ENCODE assay signal across 9 mouse cellular contexts in genomic region chr4:133198337-133199180, GRCm38 (mm10). TPM values are rescaled to one million over a fixed set of nuclear protein-coding genes. Genes with fewer than 3 reads are reported as not detected.
DNase-seq lines count a peak whose midpoint lies in the region; ATAC-seq and TF ChIP-seq lines count a peak whose summit lies in the region.
"Had no signal": no experiment of that assay in that cellular context is flagged by ENCODE, and none has a peak within 500 bp of the region (broad histone marks: within the 10 kb centered on the region; RNA-seq: fewer than 3 reads in every experiment).

No protein-coding gene starts in this region.

- no peaks in the 10 kb centered on the region for H3K9me3 ChIP-seq in hindbrain, embryonic 11.5 days (ENCODE audit: control insufficient read depth, low read length)
- H3K9me3 ChIP-seq in midbrain, embryonic 12.5 days, result no peaks in the 10 kb centered on the region
- H3K9me3 ChIP-seq: megakaryocyte, embryonic 14.5 days had no signal

- H3K36me3 ChIP-seq in hindbrain, embryonic 11.5 days (ENCODE audit: control insufficient read depth, insufficient read depth, low read length), result no peaks in the 10 kb centered on the region
- H3K36me3 ChIP-seq in midbrain, embryonic 12.5 days, result peaks cover 22% of the 10 kb centered on the region

- TF ChIP-seq CTCF in brain, embryonic 14.5 days (IDR thresholded peaks at IDR 0.05; ENCODE audit: borderline replicate concordance, extremely low read depth, insufficient read depth, insufficient read length), result no peak

- no peak for TF ChIP-seq POLR2A in brain, embryonic 14.5 days (IDR thresholded peaks at IDR 0.05; ENCODE audit: borderline replicate concordance, extremely low read depth, insufficient read depth, insufficient read length, poor library complexity, severe bottlenecking)

- no peak overlapping the region for H3K4me2 ChIP-seq in hindbrain, embryonic 11.5 days (replicated peaks; ENCODE audit: low read depth, low read length)
- 0 out of 2 replicates have a peak overlapping the region, but pooled peaks have one; percentile 1 for H3K4me2 ChIP-seq in midbrain, embryonic 12.5 days (replicated peaks)

- peak; percentile 39; the same call in 1 of the 2 replicates for ATAC-seq in hindbrain, embryonic 11.5 days (ENCODE audit: low FRiP score)
- ATAC-seq in midbrain, embryonic 12.5 days (ENCODE audit: low FRiP score, low read depth), result peak; percentile 57

- peak overlapping the region; percentile 64 for H3K27ac ChIP-seq in hindbrain, embryonic 11.5 days (ENCODE audit: low read depth, low read length)
- H3K27ac ChIP-seq in midbrain, embryonic 12.5 days (replicated peaks), result peak overlapping the region; percentile 82

- peak; percentile 75 for DNase-seq in embryo, embryonic 10 days (ENCODE audit: low spot score)
- DNase-seq in embryo, embryonic 9.5 days (ENCODE audit: extremely low spot score), result no peak
- peak; percentile 68 for DNase-seq in brain, embryonic 14.5 days (ENCODE audit: low read depth)
- peak; percentile 67 for DNase-seq in hindbrain, embryonic 11.5 days (ENCODE audit: low spot score)
- DNase-seq in thymus, postnatal 10 days (ENCODE audit: low spot score in 2 of 2), result no peak
- no peak for DNase-seq in gastrocnemius, postnatal 10 days
- no peak for DNase-seq in c-Kit-positive CD71-positive TER-119-positive erythroid progenitor cells, embryonic 14.5 days (ENCODE audit: low spot score)

- H3K27me3 ChIP-seq in hindbrain, embryonic 11.5 days (ENCODE audit: control insufficient read depth, insufficient read depth, low read length), result no peaks in the 10 kb centered on the region
- no peaks in the 10 kb centered on the region for H3K27me3 ChIP-seq in midbrain, embryonic 12.5 days
- H3K27me3 ChIP-seq: megakaryocyte, embryonic 14.5 days had no signal

- peak overlapping the region; percentile 17 for H3K9ac ChIP-seq in hindbrain, embryonic 11.5 days (ENCODE audit: low read depth, low read length)
- peak overlapping the region; percentile 8; the same call in 1 of the 2 replicates for H3K9ac ChIP-seq in midbrain, embryonic 12.5 days (replicated peaks)

- no peak overlapping the region for H3K4me3 ChIP-seq in hindbrain, embryonic 11.5 days (ENCODE audit: low read depth, low read length)
- no peak overlapping the region for H3K4me3 ChIP-seq in midbrain, embryonic 12.5 days
- H3K4me3 ChIP-seq: megakaryocyte, embryonic 14.5 days had no signal

- 15% methylated on average over 19 of the region's 19 CpGs for WGBS in hindbrain, embryonic 11.5 days
- WGBS in midbrain, embryonic 12.5 days, result 13% methylated on average over 19 of the region's 19 CpGs

- H3K4me1 ChIP-seq in hindbrain, embryonic 11.5 days (replicated peaks; ENCODE audit: control insufficient read depth, insufficient read depth, low read length), result peaks cover 25% of the 10 kb centered on the region
- H3K4me1 ChIP-seq in midbrain, embryonic 12.5 days, result peaks cover 55% of the 10 kb centered on the region

RNA-seq across cellular contexts. Expression of gene Cd164l2, which starts 13.4 kb away (rescaled TPM):
- polyA plus RNA-seq in brain, embryonic 14.5 days (2012; rRNA removed), result 0.74 and 0.85 TPM in 2 replicates
- 0.91 and 0.93 TPM in 2 replicates for polyA plus RNA-seq in hindbrain, embryonic 11.5 days (2014; fragmentation: Nextera tagmentation; extraction: Ambion mirVana)
- polyA plus RNA-seq in midbrain, embryonic 12.5 days (2016; fragmentation: Nextera tagmentation; extraction: Ambion mirVana), result 0.24 and 0.47 TPM in 2 replicates
- not detected for total RNA-seq in gastrocnemius, postnatal 10 days (2021)

RNA-seq across cellular contexts. Expression of gene Gpr3, which starts 13.8 kb away (rescaled TPM):
- polyA plus RNA-seq in brain, embryonic 14.5 days (2012; rRNA removed), result 2.7 and 3.1 TPM in 2 replicates
- 0.19 and 0.50 TPM in 2 replicates for polyA plus RNA-seq in hindbrain, embryonic 11.5 days (2014; fragmentation: Nextera tagmentation; extraction: Ambion mirVana)
- 0.22 and 0.40 TPM in 2 replicates for polyA plus RNA-seq in midbrain, embryonic 12.5 days (2016; fragmentation: Nextera tagmentation; extraction: Ambion mirVana)
- total RNA-seq in gastrocnemius, postnatal 10 days (2021), result not detected

RNA-seq across cellular contexts. Expression of gene Map3k6, which starts 42.1 kb away (rescaled TPM):
- 2.1 and 2.4 TPM in 2 replicates for polyA plus RNA-seq in brain, embryonic 14.5 days (2012; rRNA removed)
- polyA plus RNA-seq in hindbrain, embryonic 11.5 days (2014; fragmentation: Nextera tagmentation; extraction: Ambion mirVana), result 2.7 and 3.0 TPM in 2 replicates
- 1.9 and 2.8 TPM in 2 replicates for polyA plus RNA-seq in midbrain, embryonic 12.5 days (2016; fragmentation: Nextera tagmentation; extraction: Ambion mirVana)
- total RNA-seq in gastrocnemius, postnatal 10 days (2021), result 1 to 10 TPM; 2.1 to 5.5 TPM

Comparison
In these comparisons a context has a peak if more than half of its experiments do, and no peak if none do; other contexts are left out.
1. DNase-seq: peak in embryo, embryonic 10 days (single experiment), brain, embryonic 14.5 days (single experiment) and hindbrain, embryonic 11.5 days (single experiment); none in embryo, embryonic 9.5 days (single experiment), thymus, postnatal 10 days (0 of 2), gastrocnemius, postnatal 10 days (single experiment) and c-Kit-positive CD71-positive TER-119-positive erythroid progenitor cells, embryonic 14.5 days (single experiment).